Mouse (Mus musculus) ES-E14 (cell line): ENCODE results near the gene Tmem175. TPM values are rescaled to one million over a fixed set of nuclear protein-coding genes. Genes with fewer than 3 reads are reported as not detected.

Experiments used
- DNase-seq: peaks from one replicate; pipeline ENCODE4 v3.0.0-alpha.2; 2013; ENCODE audit warnings: low read depth, low spot score
- H3K27ac ChIP-seq: 2 replicates; pipeline ENCODE4 v1.5.1; 2012; ENCODE audit warnings: low read depth, mild to moderate bottlenecking, low read length, moderate library complexity, mixed read lengths; ENCODE audit not compliant: poor library complexity, insufficient read depth, severe bottlenecking
- H3K36me3 ChIP-seq: 2 replicates; pipeline ENCODE4 v1.6.1; 2012; ENCODE audit warnings: mild to moderate bottlenecking, low read length, moderate library complexity, mixed read lengths; ENCODE audit not compliant: control insufficient read depth, poor library complexity, insufficient read depth, severe bottlenecking
- H3K4me1 ChIP-seq, 2 experiments: fragments of 150-350 bp in 1 of 2; sonication (generic) in 1 of 2; 2 replicates each; pipeline ENCODE4 v1.6.1; 2012; ENCODE audit warnings: low read length in 2 of 2, mild to moderate bottlenecking in 1 of 2, mixed read lengths in 1 of 2; ENCODE audit not compliant: control insufficient read depth in 2 of 2, insufficient read depth in 2 of 2, poor library complexity in 1 of 2
- H3K4me3 ChIP-seq, 2 experiments: fragments of 150-350 bp in 1 of 2; sonication (generic) in 1 of 2; 2 replicates each; pipeline ENCODE4 v1.5.1; 2012; ENCODE audit warnings: low read length in 2 of 2, low read depth in 1 of 2, mild to moderate bottlenecking in 1 of 2, mixed read lengths in 1 of 2; ENCODE audit not compliant: insufficient read depth in 1 of 2, poor library complexity in 1 of 2, severe bottlenecking in 1 of 2
- H3K9ac ChIP-seq: 2 replicates; pipeline ENCODE4 v1.6.1; 2012; ENCODE audit warnings: low read depth, mild to moderate bottlenecking, low read length, mixed read lengths; ENCODE audit not compliant: poor library complexity, insufficient read depth, severe bottlenecking
- H3K9me3 ChIP-seq: fragments of 150-350 bp; sonication (generic); 2 replicates; pipeline ENCODE4 v1.6.1; 2012; ENCODE audit warnings: low read depth, mild to moderate bottlenecking, low read length; ENCODE audit not compliant: control insufficient read depth, insufficient read depth
- CHD2 ChIP-seq: IDR thresholded peaks from 2 replicates; pipeline ENCODE4 v1.6.1; 2014; ENCODE audit warnings: mild to moderate bottlenecking, low read depth, low read length, inconsistent platforms
- HCFC1 ChIP-seq: IDR thresholded peaks from 2 replicates; pipeline ENCODE4 v1.6.1; 2012; ENCODE audit warnings: low read length, inconsistent platforms, borderline replicate concordance; ENCODE audit not compliant: insufficient read depth
- MAFK ChIP-seq: IDR thresholded peaks from 2 replicates; pipeline ENCODE4 v1.6.1; 2014; ENCODE audit warnings: mild to moderate bottlenecking, low read depth, low read length, inconsistent platforms; ENCODE audit not compliant: insufficient read depth
- ZC3H11A ChIP-seq: IDR thresholded peaks from 2 replicates; pipeline ENCODE4 v1.6.1; 2012; ENCODE audit warnings: low read depth, mild to moderate bottlenecking, inconsistent platforms, low read length, borderline replicate concordance
- ZNF384 ChIP-seq: IDR thresholded peaks from 2 replicates; pipeline ENCODE4 v1.6.1; 2012; ENCODE audit warnings: low read depth, low read length, inconsistent platforms
- in situ Hi-C, 2 experiments: fragments of 600-800 bp; cut with MboI; formaldehyde crosslinking; loops; one replicate each; pipeline ENCODE4 v1.15.1; 2025; ENCODE audit warnings: low sequenced_read_pairs in 2 of 2, inconsistent platforms in 1 of 2; ENCODE audit not compliant: unreplicated experiment in 2 of 2
- total RNA-seq: library from RNA; depleted of rRNA; stranded (reverse); fragments of 300-350 nt; gene quantifications from 2 replicates; pipeline ENCODE4 v1.2.3, GENCODE M21; 2012

Gene Tmem175
- total RNA-seq, 1 experiment: 14.1 TPM

- in situ Hi-C loops: no loop called here
- H3K9me3 ChIP-seq: no peaks in the 10 kb centered on the region
Measured at GRCm38 (mm10) chr5:108680871-108681270, 51.3 kb downstream of the Tmem175 start.

GRCm38 (mm10) chr5:108689091-108689490, 59.5 kb downstream of the Tmem175 start:
- H3K4me1 ChIP-seq: peaks cover 0 to 2% of the 10 kb centered on the region in 2 experiments; a peak in 1 of 4 replicates
- H3K9ac ChIP-seq: no peak overlapping the region
- TF ChIP-seq ZNF384 (no peak), HCFC1 (no peak), ZC3H11A (no peak), MAFK (no peak), CHD2 (no peak)
- no peaks in the 10 kb centered on the region for H3K9me3 ChIP-seq
- no peak for DNase-seq
- H3K36me3 ChIP-seq: no peaks in the 10 kb centered on the region
- H3K4me3 ChIP-seq: no peak overlapping the region
- no peak overlapping the region for H3K27ac ChIP-seq
- in situ Hi-C loops: no loop called here

More at GRCm38 (mm10) chr5:108680871-108681270, 51.3 kb downstream of the Tmem175 start:
- no peak overlapping the region for H3K27ac ChIP-seq
- TF ChIP-seq MAFK (no peak), ZNF384 (no peak), CHD2 (no peak), ZC3H11A (no peak), HCFC1 (no peak)
- H3K4me3 ChIP-seq: no peak overlapping the region
- no peak for DNase-seq
- peaks cover 0 to 12% of the 10 kb centered on the region in 2 experiments; a peak in 2 of 4 replicates for H3K4me1 ChIP-seq
- H3K36me3 ChIP-seq: no peaks in the 10 kb centered on the region
- H3K9ac ChIP-seq: no peak overlapping the region

- Histone ChIP-seq H3K9ac (no peak overlapping the region), H3K27ac (no peak overlapping the region), H3K4me3 (no peak overlapping the region), H3K36me3 (no peaks in the 10 kb centered on the region), H3K9me3 (no peaks in the 10 kb centered on the region), H3K4me1 (peaks cover 0 to 4% of the 10 kb centered on the region in 2 experiments; a peak in 1 of 4 replicates)
- no peak for TF ChIP-seq MAFK
- TF ChIP-seq HCFC1: no peak
- DNase-seq: no peak
- in situ Hi-C loops: no loop called here
Measured at GRCm38 (mm10) chr5:108691152-108691551, 61.6 kb downstream of the Tmem175 start.

DNA sequence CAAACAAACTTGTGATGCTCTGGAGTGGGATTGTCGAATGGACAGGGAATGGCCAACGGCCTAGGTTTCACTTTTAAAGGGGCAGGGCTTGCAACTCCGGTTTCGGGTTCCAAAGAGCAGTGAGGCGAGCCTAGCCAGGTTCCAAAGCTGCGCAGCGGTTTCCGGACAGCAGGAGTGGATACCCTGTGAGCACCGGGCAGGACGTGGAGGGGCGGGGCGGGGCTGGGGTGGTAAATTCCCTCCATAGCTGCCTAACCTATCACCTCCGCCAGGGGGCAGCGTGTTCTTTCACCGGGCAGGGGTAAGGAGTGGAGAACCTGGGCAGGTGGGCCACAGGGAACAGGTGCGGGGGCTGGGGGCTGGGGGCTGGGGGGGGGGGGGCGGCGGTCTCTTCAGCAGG, 62.7 kb downstream of the Tmem175 start, which contains the start of gene Fgfrl1:
Gene Fgfrl1, plus strand, starts transcription at position 112 of the 400 bp plus-strand sequence.
- peak; percentile 62 for DNase-seq
- Histone ChIP-seq H3K36me3 (no peaks in the 10 kb centered on the region), H3K9me3 (no peaks in the 10 kb centered on the region), H3K4me1 (peaks cover 0 to 4% of the 10 kb centered on the region in 2 experiments; a peak in 1 of 4 replicates), H3K4me3 (peak within 1 kb of the TSS in 1 of 2 experiments; percentile 58; a peak in 3 of 4 replicates), H3K9ac (no peak within 1 kb of the TSS), H3K27ac (no peak within 1 kb of the TSS)
- in situ Hi-C loops: no loop called here
- TF ChIP-seq CHD2 (no peak), HCFC1 (no peak), ZNF384 (no peak), MAFK (no peak), ZC3H11A (no peak)

DNA sequence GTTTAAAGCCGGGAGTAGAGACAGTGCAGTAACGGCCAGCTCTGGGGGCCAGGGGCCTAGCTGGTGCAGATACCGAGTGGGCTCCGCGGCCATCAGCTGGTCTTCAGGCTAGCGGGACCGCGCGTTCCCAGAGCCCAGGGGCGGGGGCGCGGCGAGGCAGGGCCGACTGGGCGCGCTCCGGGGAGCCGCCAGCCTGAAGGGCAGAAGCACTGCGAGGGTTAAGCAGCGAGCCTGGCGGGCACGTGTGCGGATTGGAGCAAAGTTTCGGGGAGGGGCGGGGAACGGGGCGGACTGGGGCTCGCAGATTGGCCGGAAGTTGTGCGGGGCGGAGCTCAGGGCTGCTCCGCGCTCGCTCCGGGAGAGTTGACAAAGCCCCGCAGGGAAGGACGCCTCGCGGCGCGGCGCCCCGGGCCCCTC, 64.3 kb downstream of the Tmem175 start:
- no peak overlapping the region for H3K27ac ChIP-seq
- DNase-seq: peak; percentile 86
- peak overlapping the region; percentile 87 for H3K9ac ChIP-seq
- peak overlapping the region; percentile 66 to 93 for H3K4me3 ChIP-seq
- H3K36me3 ChIP-seq: no peaks in the 10 kb centered on the region
- H3K9me3 ChIP-seq: no peaks in the 10 kb centered on the region
- no peak for TF ChIP-seq ZC3H11A
- no peak for TF ChIP-seq HCFC1
- H3K4me1 ChIP-seq: peaks cover 0 to 4% of the 10 kb centered on the region in 2 experiments; a peak in 1 of 4 replicates
- in situ Hi-C loops: no loop called here
